Mouse (Mus musculus) adipocyte (in vitro differentiated cells): ENCODE measurements at regions not wholly inside any gene's neighbourhood (a gene's known extent, or its start where the extent isn't known, plus 50 kb on each side); places are given as distances from the start of the nearest gene placed in this dataset.
A peak's percentile ranks its signal among the peaks of the same experiment; 100 is the strongest.
"Not testable (repeated sequence)": the region's sequence is repeated elsewhere in the genome, so short reads cannot be mapped to it uniquely, and the experiment has no call there.

Experiments used
- DNase-seq: peaks from one replicate; pipeline ENCODE4 v3.0.0-alpha.2; 2016; ENCODE audit warnings: low spot score

DNA sequence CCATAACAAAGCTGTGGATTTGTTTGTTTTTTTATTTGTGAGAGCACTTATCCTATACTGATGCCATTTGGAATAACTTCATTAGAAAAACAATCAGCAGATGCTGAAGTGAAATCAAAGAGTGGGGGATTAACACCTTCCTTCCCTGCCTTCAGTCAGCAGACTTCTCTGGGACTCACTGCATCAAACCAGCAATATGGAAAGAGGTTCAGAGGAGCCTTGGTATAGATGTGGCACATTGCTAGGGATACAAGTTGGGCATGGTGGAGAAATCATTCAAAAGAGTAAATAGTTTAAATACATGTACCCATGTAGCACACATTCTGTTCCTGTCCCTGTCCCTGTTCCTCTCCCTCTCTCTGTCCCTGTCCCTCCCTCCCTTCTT, 364.0 kb upstream of the Rgs18 start:
- no peak for DNase-seq

DNA sequence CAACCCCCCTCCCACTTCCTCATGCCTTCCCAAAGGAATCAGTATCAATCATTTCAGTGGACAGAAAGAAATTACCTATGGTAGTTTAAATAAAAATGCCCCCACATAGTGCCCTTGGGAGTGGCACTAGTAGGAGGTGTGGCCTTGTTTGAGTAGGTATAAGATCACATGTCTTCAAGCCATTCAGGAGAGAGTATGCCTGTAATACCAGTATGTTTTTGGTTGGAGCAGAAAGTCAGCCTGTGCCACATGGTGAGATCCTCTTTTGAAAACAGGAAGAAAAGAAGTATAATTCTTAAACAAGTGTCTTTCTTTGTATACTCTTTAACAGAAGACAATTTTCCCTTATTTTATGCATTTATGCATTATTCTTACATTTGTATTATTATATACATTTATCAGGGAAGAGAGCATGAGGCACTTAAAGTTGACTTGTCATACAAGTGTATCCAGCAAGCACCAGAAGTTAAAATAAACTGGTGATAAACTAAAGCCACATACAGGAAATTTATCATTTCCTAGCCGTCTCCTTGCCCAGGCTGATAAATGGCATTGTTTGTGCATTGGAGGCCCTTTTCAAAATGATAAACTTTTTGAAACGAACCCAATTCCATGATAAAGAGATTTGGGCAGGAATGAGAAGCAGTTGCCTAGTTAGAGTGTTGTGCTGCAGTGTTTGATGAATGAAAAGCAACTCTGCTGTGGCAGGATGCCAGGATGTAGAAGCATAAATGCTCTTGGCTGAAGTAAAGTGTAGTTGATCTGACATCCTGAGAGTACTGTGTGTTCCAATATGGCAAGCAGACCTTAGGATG, 363.4 kb upstream of the Rgs18 start:
- DNase-seq, result peak; percentile 11

- DNase-seq, result no peak
Observed at GRCm38 (mm10) chr1:145131020-145131419, 355.8 kb upstream of the Rgs18 start.

DNA sequence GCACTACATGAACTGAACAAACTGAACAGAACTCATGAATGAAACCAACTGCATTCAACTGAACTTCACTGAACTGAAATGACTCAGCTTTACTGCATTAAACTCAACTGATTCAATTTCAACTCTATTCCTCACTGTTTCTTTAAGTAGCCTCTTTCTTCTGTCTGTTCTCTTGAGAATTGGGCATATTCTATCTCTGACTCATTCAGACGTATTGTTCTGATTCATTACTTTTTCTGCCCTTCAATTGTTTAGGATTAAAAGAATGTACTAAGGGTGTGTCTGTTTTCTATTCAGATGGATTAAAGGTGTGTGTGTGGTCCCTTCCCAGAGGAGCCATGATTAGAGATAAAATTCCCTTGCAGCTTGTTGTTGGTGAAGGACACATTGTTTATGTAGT, 337.9 kb upstream of the Rgs18 start:
- DNase-seq, result no peak

- DNase-seq, result not testable (repeated sequence)
Observed at GRCm38 (mm10) chr1:145106771-145107170, 331.5 kb upstream of the Rgs18 start.

GRCm38 (mm10) chr1:145065255-145065854, 290.1 kb upstream of the Rgs18 start:
- no peak for DNase-seq

- no peak for DNase-seq
Observed at GRCm38 (mm10) chr1:145064384-145064783, 289.1 kb upstream of the Rgs18 start.

DNA sequence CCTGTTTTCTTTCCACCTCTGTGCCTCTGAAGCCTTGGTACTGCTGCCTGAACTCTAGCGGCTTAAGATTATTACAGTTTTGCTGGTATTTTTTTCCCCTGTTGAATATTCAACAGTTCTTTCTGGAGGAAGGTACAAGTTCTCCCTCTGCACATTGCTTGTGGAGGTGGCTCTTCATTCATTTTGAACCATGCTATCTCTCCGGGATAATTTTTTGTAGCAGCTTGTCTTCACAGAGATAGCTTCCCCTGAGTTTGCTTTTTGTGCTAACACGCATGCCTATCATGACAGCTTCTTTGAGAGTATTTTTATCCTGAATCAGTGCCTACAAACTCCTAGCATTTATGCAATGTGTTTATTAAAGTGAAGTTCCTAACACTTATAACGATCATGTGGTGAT, 240.4 kb upstream of the Rgs18 start:
- DNase-seq, result no peak

DNA sequence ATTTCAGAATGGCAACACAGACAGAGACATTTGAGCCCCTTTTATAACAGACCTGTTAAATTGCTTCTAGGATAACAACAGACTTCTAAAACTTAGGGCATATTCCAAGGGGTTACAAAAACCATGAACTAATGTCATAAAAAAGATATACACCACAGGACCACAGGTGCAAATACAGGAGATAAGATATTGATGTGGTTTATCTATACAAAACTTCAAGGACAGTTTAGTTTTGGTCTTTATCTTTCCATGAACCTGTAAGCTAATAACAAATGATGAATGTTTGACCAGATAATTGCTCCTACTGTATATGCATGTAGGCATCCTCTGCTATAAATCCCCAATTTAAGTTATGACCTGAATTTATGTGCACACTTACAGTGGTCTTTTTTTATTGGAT, 235.6 kb upstream of the Rgs18 start:
- no peak for DNase-seq

DNA sequence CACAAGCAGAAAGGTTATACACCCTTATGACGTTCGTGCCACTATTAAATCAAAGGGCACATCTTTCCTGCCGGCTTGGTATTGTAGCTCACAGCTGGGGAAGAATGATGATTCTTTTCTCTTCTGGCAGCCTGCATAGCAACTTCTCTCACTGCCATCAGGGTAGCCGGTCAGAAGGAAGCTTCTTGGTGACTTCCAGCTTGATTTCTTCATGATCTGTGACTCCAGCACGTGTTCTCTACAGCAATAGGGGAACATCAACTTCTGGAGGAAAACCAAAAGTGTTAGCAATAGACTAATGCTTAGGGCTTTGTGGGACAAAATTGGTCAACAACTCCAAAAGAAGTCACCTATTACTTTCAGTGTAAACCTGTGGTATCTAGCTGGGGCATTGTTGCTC, 202.9 kb upstream of the Rgs18 start:
- DNase-seq, result peak; percentile 6

DNA sequence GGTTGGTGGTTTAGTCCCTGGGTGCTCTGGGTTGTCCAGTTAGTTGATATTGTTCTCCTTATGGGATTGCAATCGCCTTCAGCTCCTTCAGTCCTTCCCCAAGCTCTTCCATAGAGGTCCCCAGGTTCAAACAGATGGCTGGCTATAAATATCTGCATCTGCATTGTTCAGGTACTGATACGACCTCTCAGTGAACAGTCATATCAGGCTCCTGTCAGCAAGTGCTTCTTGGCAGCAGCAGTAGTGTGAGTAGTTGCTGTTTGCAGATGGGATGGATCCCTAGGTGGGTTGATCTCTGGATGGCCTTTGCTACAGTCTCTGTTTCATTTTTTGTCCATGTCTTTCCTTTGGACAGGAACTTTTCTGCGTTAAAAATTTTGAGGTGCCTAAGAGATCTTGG, 190.5 kb upstream of the Rgs18 start:
- DNase-seq, result no peak

- peak; percentile 24 for DNase-seq
Observed at GRCm38 (mm10) chr1:144939006-144939405, 163.8 kb upstream of the Rgs18 start.

- peak; percentile 68 for DNase-seq
Observed at GRCm38 (mm10) chr1:144926136-144926535, 150.9 kb upstream of the Rgs18 start.

DNA sequence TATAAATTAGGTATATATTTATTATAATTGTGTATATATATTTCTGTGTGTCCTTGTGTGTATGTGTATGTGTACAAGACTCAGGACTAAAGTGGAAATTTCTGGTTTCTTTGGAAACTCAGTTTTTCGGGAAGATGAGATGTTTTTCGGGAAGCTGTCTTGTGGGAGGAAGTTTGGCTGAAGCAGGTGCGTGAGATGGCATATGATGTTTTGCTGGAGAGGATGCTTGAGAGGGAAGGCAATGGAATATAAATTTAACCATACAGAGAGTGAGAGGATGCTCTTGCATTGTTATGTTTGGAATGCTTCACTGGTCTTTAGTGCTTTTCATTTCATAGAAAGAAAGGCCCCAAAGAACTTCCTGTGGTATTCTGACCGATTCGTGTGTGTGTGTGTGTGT, 141.3 kb upstream of the Rgs18 start:
- no peak for DNase-seq

GRCm38 (mm10) chr1:144902987-144903386, 127.8 kb upstream of the Rgs18 start:
- peak; percentile 20 for DNase-seq

DNA sequence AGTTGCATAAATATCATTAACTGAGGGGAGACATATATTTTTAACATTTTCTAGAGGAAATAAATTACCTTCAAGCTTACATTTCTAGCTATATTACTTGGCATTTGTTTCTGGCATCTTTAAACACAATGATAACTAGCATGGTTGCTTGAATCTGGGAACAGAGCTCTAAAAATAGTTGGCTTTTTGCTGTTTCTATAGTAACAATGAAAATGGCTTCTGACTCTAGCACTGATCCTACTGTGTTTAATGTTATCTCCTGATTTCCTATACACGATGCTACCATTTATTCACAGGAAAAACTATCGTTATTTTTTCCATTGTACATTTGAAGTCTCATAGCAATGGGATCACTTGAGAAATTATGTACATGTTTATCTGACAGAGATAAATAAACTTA, 108.4 kb upstream of the Rgs18 start:
- no peak for DNase-seq

DNA sequence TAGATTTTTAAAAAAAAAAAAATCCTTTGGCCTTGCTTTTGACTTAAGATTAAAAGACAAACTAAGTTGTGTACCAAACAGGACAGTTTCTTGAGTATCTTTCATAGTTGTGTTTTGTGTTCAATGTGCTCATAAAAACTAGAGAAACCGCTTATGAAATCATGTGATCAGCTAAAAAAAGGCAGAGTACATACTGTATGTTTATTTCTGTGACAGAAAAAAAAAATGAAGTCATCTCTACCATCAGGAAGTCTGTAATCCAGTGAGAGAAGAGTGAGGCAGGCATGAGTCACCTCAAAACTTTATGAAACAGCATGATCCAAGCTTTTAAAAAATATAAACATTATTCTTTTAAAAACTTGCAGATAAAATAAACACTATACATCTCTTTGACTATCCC, 86.9 kb upstream of the Rgs18 start:
- DNase-seq, result no peak
